Mouse (Mus musculus) heart, embryonic 14.5 days (tissue): Measurements from ENCODE around the gene Rwdd3. TPM values are rescaled to one million over a fixed set of nuclear protein-coding genes. Genes with fewer than 3 reads are reported as not detected.

Experiments used
- ATAC-seq: fragments of 200-750 bp; cut with Nextera tagmentation; 2 replicates; pipeline ENCODE4 v1.8.0; 2017; ENCODE audit warnings: low read depth, moderate TSS enrichment; ENCODE audit not compliant: insufficient number of reproducible peaks, insufficient read depth, low FRiP score
- H3K27ac ChIP-seq, 2 experiments: fragments of 200-500 bp in 1 of 2; fragments of 300-500 bp in 1 of 2; sonication (generic) in 1 of 2; replicated peaks in 1 of 2; 2 replicates each; pipeline ENCODE4 v1.5.1; 2012 to 2014; ENCODE audit warnings: low read depth in 2 of 2, low read length in 2 of 2, control low read depth in 1 of 2, mild to moderate bottlenecking in 1 of 2, mixed read lengths in 1 of 2; ENCODE audit not compliant: control insufficient read depth in 1 of 2, insufficient read depth in 1 of 2
- H3K27me3 ChIP-seq: fragments of 300-500 bp; sonication (generic); 2 replicates; pipeline ENCODE4 v1.6.1; 2014; ENCODE audit warnings: mild to moderate bottlenecking, low read length, control low read depth; ENCODE audit not compliant: control insufficient read depth, insufficient read depth
- H3K36me3 ChIP-seq: fragments of 300-500 bp; sonication (generic); 2 replicates; pipeline ENCODE4 v1.6.1; 2014; ENCODE audit warnings: mild to moderate bottlenecking, control low read depth, low read length, mixed read lengths; ENCODE audit not compliant: control insufficient read depth, insufficient read depth
- H3K4me1 ChIP-seq, 2 experiments: fragments of 200-500 bp in 1 of 2; fragments of 300-500 bp in 1 of 2; sonication (generic) in 1 of 2; 2 replicates each; pipeline ENCODE4 v1.6.1; 2012 to 2014; ENCODE audit warnings: low read length in 2 of 2, control low read depth in 1 of 2, mixed read lengths in 1 of 2; ENCODE audit not compliant: control insufficient read depth in 2 of 2, insufficient read depth in 2 of 2
- H3K4me2 ChIP-seq: fragments of 300-500 bp; sonication (generic); 2 replicates; pipeline ENCODE4 v1.6.1; 2014; ENCODE audit warnings: mild to moderate bottlenecking, low read length
- H3K4me3 ChIP-seq, 2 experiments: fragments of 200-500 bp in 1 of 2; fragments of 300-500 bp in 1 of 2; sonication (generic) in 1 of 2; 2 replicates each; pipeline ENCODE4 v1.5.1; 2012 to 2014; ENCODE audit warnings: low read length in 2 of 2, mild to moderate bottlenecking in 2 of 2, control low read depth in 1 of 2, low read depth in 1 of 2, moderate library complexity in 1 of 2; ENCODE audit not compliant: control insufficient read depth in 1 of 2, insufficient read depth in 1 of 2
- H3K9ac ChIP-seq: fragments of 300-500 bp; sonication (generic); 2 replicates; pipeline ENCODE4 v1.6.1; 2014; ENCODE audit warnings: mild to moderate bottlenecking, low read length
- H3K9me3 ChIP-seq: fragments of 300-500 bp; sonication (generic); 2 replicates; pipeline ENCODE4 v1.6.1; 2016; ENCODE audit warnings: low read length, control low read depth; ENCODE audit not compliant: control insufficient read depth
- WGBS: fragments of 180-500 bp; shearing (Covaris S2); extraction: QIAGEN DNeasy Blood & Tissue Kit; methylation state at CpG from one replicate; pipeline ENCODE4 v1.1.7; 2014; 5-methylcytosine and 5-hydroxymethylcytosine counted together
- polyA plus RNA-seq: library from polyadenylated mRNA; unstranded; fragments of >200 nt; fragmentation: Nextera tagmentation; extraction: Ambion mirVana; gene quantifications from 2 replicates; pipeline ENCODE4 v1.2.1, GENCODE M21; 2014

The Rwdd3 gene
- polyA plus RNA-seq, 1 experiment from 2014 or later, result 4.0 TPM

GRCm38 (mm10) chr3:121160424-121160823, 11.1 kb downstream of the Rwdd3 start:
- Histone ChIP-seq H3K4me3 (no peak overlapping the region), H3K9ac (no peak overlapping the region), H3K36me3 (no peaks in the 10 kb centered on the region), H3K27ac (no peak overlapping the region), H3K4me2 (no peak overlapping the region), H3K9me3 (no peaks in the 10 kb centered on the region), H3K4me1 (peaks cover 0 to 6% of the 10 kb centered on the region in 2 experiments; a peak in 1 of 4 replicates), H3K27me3 (no peaks in the 10 kb centered on the region)
- ATAC-seq, result no peak
- 33% methylated on average over 4 of the region's 4 CpGs for WGBS

GRCm38 (mm10) chr3:121159566-121159965, 11.9 kb downstream of the Rwdd3 start:
- Histone ChIP-seq H3K27me3 (no peaks in the 10 kb centered on the region), H3K4me2 (no peak overlapping the region), H3K9me3 (no peaks in the 10 kb centered on the region), H3K9ac (no peak overlapping the region), H3K4me1 (peaks cover 0 to 6% of the 10 kb centered on the region in 2 experiments; a peak in 1 of 4 replicates), H3K4me3 (no peak overlapping the region), H3K27ac (no peak overlapping the region), H3K36me3 (no peaks in the 10 kb centered on the region)
- 71% methylated on average over 10 of the region's 10 CpGs for WGBS
- ATAC-seq, result no peak

- ATAC-seq, result no peak
- Histone ChIP-seq H3K4me1 (peaks cover 0 to 6% of the 10 kb centered on the region in 2 experiments; a peak in 1 of 4 replicates), H3K4me3 (no peak overlapping the region), H3K9ac (no peak overlapping the region), H3K4me2 (no peak overlapping the region), H3K9me3 (no peaks in the 10 kb centered on the region), H3K27me3 (no peaks in the 10 kb centered on the region), H3K27ac (no peak overlapping the region), H3K36me3 (no peaks in the 10 kb centered on the region)
- 92% methylated on average over 16 of the region's 16 CpGs for WGBS
Observed at GRCm38 (mm10) chr3:121158901-121159351, 12.6 kb downstream of the Rwdd3 start.

- H3K9me3 ChIP-seq, result no peaks in the 10 kb centered on the region
- H3K4me2 ChIP-seq, result no peak overlapping the region
- no peak for ATAC-seq
- no peak overlapping the region for H3K4me3 ChIP-seq
- no peaks in the 10 kb centered on the region for H3K27me3 ChIP-seq
- H3K9ac ChIP-seq, result no peak overlapping the region
- H3K4me1 ChIP-seq, result peaks cover 0 to 6% of the 10 kb centered on the region in 2 experiments; a peak in 1 of 4 replicates
- H3K27ac ChIP-seq, result no peak overlapping the region
- WGBS, result 79% methylated on average over 10 of the region's 10 CpGs
- H3K36me3 ChIP-seq, result no peaks in the 10 kb centered on the region
Observed at GRCm38 (mm10) chr3:121157546-121158330, 13.8 kb downstream of the Rwdd3 start.

- Histone ChIP-seq H3K4me2 (no peak overlapping the region), H3K4me1 (peaks cover 0 to 6% of the 10 kb centered on the region in 2 experiments; a peak in 1 of 4 replicates), H3K36me3 (no peaks in the 10 kb centered on the region), H3K27ac (no peak overlapping the region), H3K4me3 (no peak overlapping the region), H3K27me3 (no peaks in the 10 kb centered on the region), H3K9ac (no peak overlapping the region), H3K9me3 (no peaks in the 10 kb centered on the region)
- WGBS, result 76% methylated on average over 11 of the region's 11 CpGs
- no peak for ATAC-seq
Observed at GRCm38 (mm10) chr3:121156451-121157186, 14.9 kb downstream of the Rwdd3 start.

GRCm38 (mm10) chr3:121156043-121156442, 15.5 kb downstream of the Rwdd3 start:
- peaks cover 0 to 6% of the 10 kb centered on the region in 2 experiments; a peak in 1 of 4 replicates for H3K4me1 ChIP-seq
- 54% methylated on average over 7 of the region's 7 CpGs for WGBS
- no peaks in the 10 kb centered on the region for H3K36me3 ChIP-seq
- H3K9me3 ChIP-seq, result no peaks in the 10 kb centered on the region
- no peak overlapping the region for H3K4me3 ChIP-seq
- H3K9ac ChIP-seq, result no peak overlapping the region
- H3K27me3 ChIP-seq, result no peaks in the 10 kb centered on the region
- H3K4me2 ChIP-seq, result no peak overlapping the region
- ATAC-seq, result no peak
- H3K27ac ChIP-seq, result no peak overlapping the region

GRCm38 (mm10) chr3:121133937-121134336, 37.6 kb downstream of the Rwdd3 start:
- no peak overlapping the region for H3K4me3 ChIP-seq
- 70% methylated on average over 11 of the region's 11 CpGs for WGBS
- no peaks in the 10 kb centered on the region for H3K36me3 ChIP-seq
- H3K9me3 ChIP-seq, result no peaks in the 10 kb centered on the region
- H3K27me3 ChIP-seq, result no peaks in the 10 kb centered on the region
- H3K27ac ChIP-seq, result no peak overlapping the region
- no peak for ATAC-seq
- H3K4me2 ChIP-seq, result no peak overlapping the region
- H3K4me1 ChIP-seq, result no peaks in the 10 kb centered on the region
- no peak overlapping the region for H3K9ac ChIP-seq
